9 mouse cellular contexts compared by ENCODE assay signal in genomic region chr12:117447223-117447622, GRCm38 (mm10).
A peak's percentile ranks its signal among the peaks of the same experiment; 100 is the strongest.
DNase-seq lines count a peak whose midpoint lies in the region; ATAC-seq and TF ChIP-seq lines count a peak whose summit lies in the region.
"Had no signal": no experiment of that assay in that cellular context is flagged by ENCODE, and none has a peak within 500 bp of the region (broad histone marks: within the 10 kb centered on the region; RNA-seq: fewer than 3 reads in every experiment).

No protein-coding gene starts in this region.

- peak overlapping the region; percentile 45 for H3K4me2 ChIP-seq in lung, embryonic 14.5 days
- H3K4me2 ChIP-seq in heart, embryonic 15.5 days, result peak overlapping the region; percentile 50
- H3K4me2 ChIP-seq in kidney, embryonic 16.5 days (replicated peaks; ENCODE audit: low read depth, low read length), result peak overlapping the region; percentile 44
- H3K4me2 ChIP-seq in stomach, embryonic 16.5 days (ENCODE audit: low read depth, low read length), result 0 out of 2 replicates have a peak overlapping the region, but pooled peaks have one; percentile 10

- ATAC-seq in lung, embryonic 14.5 days (ENCODE audit: insufficient read depth), result peak; percentile 72
- ATAC-seq in heart, embryonic 15.5 days (replicated peaks; ENCODE audit: insufficient number of reproducible peaks, insufficient read depth, low FRiP score, low read depth), result peak; percentile 61; the same call in 1 of the 2 replicates
- peak; percentile 82 for ATAC-seq in kidney, embryonic 16.5 days (ENCODE audit: low FRiP score, low TSS enrichment)
- peak; percentile 89 for ATAC-seq in megakaryocyte progenitor cell, adult 5-6 weeks (replicated peaks; ENCODE audit: poor library complexity)
- peak; percentile 39; the same call in 1 of the 2 replicates for ATAC-seq in stomach, embryonic 16.5 days (ENCODE audit: insufficient read depth, low FRiP score)
- ATAC-seq: Patski had no signal

- no peaks in the 10 kb centered on the region for H3K36me3 ChIP-seq in lung, embryonic 14.5 days (ENCODE audit: insufficient read depth)
- H3K36me3 ChIP-seq in heart, embryonic 15.5 days, result no peaks in the 10 kb centered on the region
- no peaks in the 10 kb centered on the region for H3K36me3 ChIP-seq in kidney, embryonic 16.5 days (ENCODE audit: insufficient read depth, low read length)
- no peaks in the 10 kb centered on the region for H3K36me3 ChIP-seq in stomach, embryonic 16.5 days (ENCODE audit: control insufficient read depth, insufficient read depth, low read length)

- 4% methylated on average over 10 of the region's 10 CpGs for WGBS in lung, embryonic 14.5 days
- WGBS in lung, adult 2 months, result 4% methylated on average over 10 of the region's 10 CpGs
- 13% methylated on average over 10 of the region's 10 CpGs for whole genome bisulfite sequencing in heart, embryonic 15.5 days
- 9% methylated on average over 10 of the region's 10 CpGs for WGBS in kidney, embryonic 16.5 days
- 8% methylated on average over 10 of the region's 10 CpGs for WGBS in stomach, embryonic 16.5 days

- H3K4me1 ChIP-seq in lung, embryonic 14.5 days (ENCODE audit: insufficient read depth), result peaks cover 13% of the 10 kb centered on the region; the same call in 1 of the 2 replicates
- peaks cover 2% of the 10 kb centered on the region; the same call in 1 of the 2 replicates for H3K4me1 ChIP-seq in lung, adult 2 months (ENCODE audit: control insufficient read depth, insufficient read depth, low read length)
- H3K4me1 ChIP-seq in heart, embryonic 15.5 days (replicated peaks), result peaks cover 8% of the 10 kb centered on the region
- H3K4me1 ChIP-seq in kidney, embryonic 16.5 days (ENCODE audit: insufficient read depth, low read length), result peaks cover 10% of the 10 kb centered on the region; the same call in 1 of the 2 replicates
- H3K4me1 ChIP-seq in stomach, embryonic 16.5 days (ENCODE audit: control insufficient read depth, insufficient read depth, low read length), result 0 out of 2 replicates have a peak, but pooled peaks cover 3% of the 10 kb centered on the region

- DNase-seq in lung, embryonic 14.5 days, result peak; percentile 73
- DNase-seq in lung, adult 2 months, result no peak
- no peak for DNase-seq in testis, postnatal 14 days (ENCODE audit: low spot score)
- DNase-seq in layer of hippocampus, adult 11-12 months (ENCODE audit: low spot score), result no peak

- no peak for TF ChIP-seq POLR2A in lung, adult 2 months (IDR thresholded peaks at IDR 0.05; ENCODE audit: borderline replicate concordance, extremely low read depth, low read depth, low read length)

- H3K9ac ChIP-seq in lung, embryonic 14.5 days, result 0 out of 2 replicates have a peak overlapping the region, but pooled peaks have one; percentile 15
- H3K9ac ChIP-seq in heart, embryonic 15.5 days, result no peak overlapping the region
- H3K9ac ChIP-seq in kidney, embryonic 16.5 days (replicated peaks; ENCODE audit: low read length), result peak overlapping the region; percentile 31; the same call in 1 of the 2 replicates
- H3K9ac ChIP-seq in stomach, embryonic 16.5 days (ENCODE audit: low read length), result no peak overlapping the region

- TF ChIP-seq CTCF in lung, embryonic 14.5 days (IDR thresholded peaks at IDR 0.05; ENCODE audit: low read depth), result 0 out of 2 replicates have a peak, but pooled peaks have one; percentile 6
- no peak for TF ChIP-seq CTCF in lung, adult 2 months (IDR thresholded peaks at IDR 0.05; ENCODE audit: insufficient read depth, low read length)

- no peaks in the 10 kb centered on the region for H3K27me3 ChIP-seq in lung, embryonic 14.5 days (ENCODE audit: insufficient read depth, low read length)
- no peaks in the 10 kb centered on the region for H3K27me3 ChIP-seq in heart, embryonic 15.5 days
- no peaks in the 10 kb centered on the region for H3K27me3 ChIP-seq in kidney, embryonic 16.5 days (ENCODE audit: insufficient read depth, low read length)
- no peaks in the 10 kb centered on the region for H3K27me3 ChIP-seq in stomach, embryonic 16.5 days (ENCODE audit: control insufficient read depth, insufficient read depth, low read length)
- H3K27me3 ChIP-seq: Patski had no signal

- H3K9me3 ChIP-seq in lung, embryonic 14.5 days (ENCODE audit: low read depth, low read length), result no peaks in the 10 kb centered on the region
- H3K9me3 ChIP-seq in heart, embryonic 15.5 days (replicated peaks), result no peaks in the 10 kb centered on the region
- H3K9me3 ChIP-seq in kidney, embryonic 16.5 days (ENCODE audit: low read length), result no peaks in the 10 kb centered on the region
- H3K9me3 ChIP-seq in stomach, embryonic 16.5 days (replicated peaks; ENCODE audit: control insufficient read depth, low read length), result no peaks in the 10 kb centered on the region

- no peak overlapping the region for H3K4me3 ChIP-seq in lung, embryonic 14.5 days (ENCODE audit: low read depth, low read length)
- no peak overlapping the region for H3K4me3 ChIP-seq in lung, adult 2 months (replicated peaks; ENCODE audit: extremely low read depth, low read depth, low read length)
- H3K4me3 ChIP-seq in heart, embryonic 15.5 days, result peak overlapping the region; percentile 15; the same call in 1 of the 2 replicates
- peak overlapping the region; percentile 15; the same call in 1 of the 2 replicates for H3K4me3 ChIP-seq in kidney, embryonic 16.5 days (ENCODE audit: low read length)
- H3K4me3 ChIP-seq in stomach, embryonic 16.5 days (replicated peaks; ENCODE audit: low read length), result no peak overlapping the region

- H3K27ac ChIP-seq in lung, embryonic 14.5 days (ENCODE audit: low read depth), result peak overlapping the region; percentile 90
- peak overlapping the region; percentile 52; the same call in 1 of the 2 replicates for H3K27ac ChIP-seq in heart, embryonic 15.5 days
- peak overlapping the region; percentile 41 for H3K27ac ChIP-seq in kidney, embryonic 16.5 days (ENCODE audit: low read length)
- H3K27ac ChIP-seq in stomach, embryonic 16.5 days (ENCODE audit: low read length), result no peak overlapping the region

Comparison
In these comparisons a context has a peak if more than half of its experiments do, and no peak if none do; other contexts are left out.
1. ATAC-seq: peak in every context shown above with its lines; median percentile 89 in megakaryocyte progenitor cell, adult 5-6 weeks; 82 in kidney, embryonic 16.5 days; 72 in lung, embryonic 14.5 days; 61 in heart, embryonic 15.5 days; 39 in stomach, embryonic 16.5 days.
2. H3K4me3 ChIP-seq: peak in heart, embryonic 15.5 days (single experiment) and kidney, embryonic 16.5 days (single experiment); none in lung, embryonic 14.5 days (single experiment), lung, adult 2 months (single experiment) and stomach, embryonic 16.5 days (single experiment).
3. H3K9ac ChIP-seq: peak in lung, embryonic 14.5 days (single experiment) and kidney, embryonic 16.5 days (single experiment); none in heart, embryonic 15.5 days (single experiment) and stomach, embryonic 16.5 days (single experiment).
4. Peak in every context shown above with its lines, with median percentiles within 50 percentile points of each other: H3K4me2 ChIP-seq.